Mouse (Mus musculus) cerebellum, adult 11 months (tissue): ENCODE data around the gene Rraga.

Source experiments
- DNase-seq: peaks from one replicate; pipeline ENCODE4 v3.0.0; 2022

The Rraga gene

DNA sequence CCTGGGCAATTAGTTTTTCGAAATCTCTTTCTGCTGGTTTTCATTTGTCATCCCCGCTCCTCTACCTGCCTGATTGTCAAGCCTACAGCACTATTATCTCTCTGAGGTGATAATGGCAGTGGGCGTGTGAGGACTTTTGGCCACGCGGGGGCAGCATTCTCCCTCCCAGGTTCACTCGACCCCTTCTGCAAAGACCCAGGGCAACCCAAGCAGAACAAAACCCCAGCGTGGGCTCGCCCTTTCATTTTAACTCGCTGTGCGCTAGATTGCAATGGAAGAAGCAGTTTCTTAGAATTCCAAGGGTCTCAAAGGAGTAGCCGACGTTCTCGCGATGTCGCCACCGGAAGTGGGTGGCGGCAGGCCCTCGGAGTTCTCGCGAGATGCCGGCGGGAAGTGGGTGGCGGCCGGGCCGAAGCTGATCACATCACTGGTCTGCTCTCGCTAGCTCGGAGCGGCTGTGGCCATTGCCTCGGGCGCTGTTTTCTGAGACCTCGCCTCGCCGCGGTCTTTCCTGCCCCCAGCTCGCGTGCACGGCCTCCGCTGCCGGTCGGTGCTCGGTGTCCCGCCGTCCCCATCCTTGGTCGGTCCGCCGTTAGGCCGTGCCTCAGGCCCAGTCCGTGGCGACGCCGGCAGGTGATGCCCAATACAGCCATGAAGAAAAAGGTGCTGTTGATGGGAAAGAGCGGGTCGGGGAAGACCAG lies at the start of gene Rraga:
Rraga (plus strand) TSS at position 386 of the 701 bp plus-strand sequence.
- DNase-seq, result peak; percentile 92

DNA sequence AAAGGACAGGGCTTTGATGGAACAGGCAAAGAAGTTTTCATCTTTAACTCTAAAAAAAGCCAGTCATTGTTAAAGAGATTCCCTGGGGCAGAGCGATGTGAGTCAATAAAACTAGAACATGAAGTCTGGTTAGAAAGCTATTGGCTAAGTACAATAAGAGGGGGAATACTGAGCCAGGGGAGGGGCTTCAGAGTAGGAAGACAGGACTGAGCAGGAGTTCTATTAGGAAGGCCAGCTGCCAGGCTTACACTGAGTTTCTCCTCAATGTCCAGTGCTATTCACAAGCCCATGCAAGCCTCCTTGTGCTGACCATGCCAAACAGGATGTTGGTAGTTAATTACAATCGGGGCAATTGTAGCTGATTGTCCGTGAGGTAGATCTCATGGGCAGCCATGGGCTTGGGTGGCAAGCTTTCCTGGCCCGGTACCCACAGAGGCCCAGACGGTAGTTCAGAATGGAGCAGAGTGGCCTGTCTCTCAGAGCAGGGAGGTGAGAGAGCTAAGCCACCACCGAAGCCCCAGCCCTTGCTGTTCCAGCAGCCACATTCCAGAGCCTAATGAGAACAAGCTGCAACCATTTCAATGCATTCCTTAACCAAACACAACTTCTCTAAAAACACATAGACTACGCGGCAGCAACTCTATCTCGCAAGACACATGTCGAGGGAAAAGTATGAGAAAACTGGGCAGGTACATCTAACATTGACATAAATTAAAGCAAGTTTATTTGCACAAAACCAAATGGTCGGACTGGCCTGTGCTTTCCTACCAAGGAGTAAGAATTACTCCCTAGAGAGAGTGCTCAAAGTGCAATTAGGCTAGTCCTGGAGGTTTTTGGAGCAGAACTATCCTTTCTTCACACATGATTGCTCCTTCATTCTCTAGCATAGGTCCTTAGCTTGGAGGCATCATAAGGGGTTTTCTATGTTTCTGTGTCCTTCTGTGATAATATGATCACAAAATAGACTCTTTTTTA lies 48.0 kb upstream of the Rraga start:
- DNase-seq, result no peak

DNA sequence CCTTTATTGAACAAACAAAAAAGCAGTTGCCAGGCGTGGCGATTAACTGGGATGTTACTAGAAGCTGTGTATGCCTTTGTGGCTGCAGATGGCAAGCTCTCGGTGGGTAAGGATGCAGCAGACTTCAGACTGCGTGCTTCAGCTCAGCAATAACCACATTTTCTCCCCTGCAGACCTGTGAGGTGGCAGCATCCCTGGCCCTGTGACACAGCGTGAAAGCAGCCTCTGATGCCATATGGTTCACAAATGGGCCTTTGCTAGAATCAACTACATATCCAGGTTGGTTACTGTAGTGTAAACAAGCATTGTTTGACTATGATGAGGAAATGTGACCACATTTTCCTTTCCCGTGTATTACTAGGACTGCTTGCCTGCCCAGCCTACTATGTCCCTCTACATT lies 46.3 kb upstream of the Rraga start:
- peak; percentile 34 for DNase-seq

DNA sequence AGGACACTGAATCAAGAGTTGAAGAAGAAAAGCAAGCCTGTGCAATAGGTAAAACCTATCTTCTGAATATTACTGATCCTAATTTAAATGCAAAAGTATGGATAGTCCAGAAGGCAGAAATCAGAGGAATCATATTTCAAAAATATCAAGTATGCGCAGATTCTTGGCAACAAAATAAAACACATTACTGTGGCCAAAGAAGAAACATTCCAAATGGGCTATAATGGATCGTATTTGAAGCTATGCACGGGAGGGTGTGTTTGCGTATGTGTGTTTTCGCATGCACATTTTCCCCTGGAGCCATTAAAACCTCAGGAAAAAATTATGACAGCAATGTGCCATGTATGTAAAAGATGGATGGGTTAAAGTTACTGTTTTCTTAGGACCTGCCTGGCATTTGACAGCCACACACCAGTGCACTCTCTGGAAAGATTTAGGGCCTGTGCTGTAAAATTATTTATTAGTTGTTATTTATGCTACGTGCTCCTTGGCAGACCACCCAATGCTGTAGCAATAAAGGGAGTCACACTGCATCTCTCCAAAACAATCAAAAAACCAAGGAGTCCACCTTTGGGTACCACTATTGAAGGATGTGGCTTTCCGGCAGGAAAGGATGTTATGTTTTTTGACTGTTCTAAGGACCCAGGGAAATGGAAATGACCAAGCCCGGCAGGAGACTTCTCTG lies 41.9 kb upstream of the Rraga start:
- DNase-seq, result no peak

DNA sequence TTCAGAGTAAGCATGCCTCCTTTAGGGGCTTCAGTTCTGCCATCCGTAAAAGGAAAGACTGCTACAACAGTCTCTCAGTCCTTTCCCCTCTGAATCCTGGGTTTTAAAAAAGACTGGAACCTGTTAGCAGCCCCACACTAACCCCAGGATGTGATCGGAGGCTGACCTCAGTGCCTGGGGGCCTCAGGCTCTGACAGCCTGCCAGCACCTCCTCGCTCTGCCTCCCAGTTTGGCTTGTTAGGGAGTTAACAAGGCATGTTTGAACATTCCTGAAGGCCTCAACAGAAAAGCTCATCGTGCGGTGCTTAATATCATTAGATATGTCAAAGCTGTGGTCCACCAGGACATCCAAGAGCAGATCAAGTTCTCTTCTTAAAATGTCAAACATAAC lies 41.4 kb upstream of the Rraga start:
- DNase-seq, result no peak

DNA sequence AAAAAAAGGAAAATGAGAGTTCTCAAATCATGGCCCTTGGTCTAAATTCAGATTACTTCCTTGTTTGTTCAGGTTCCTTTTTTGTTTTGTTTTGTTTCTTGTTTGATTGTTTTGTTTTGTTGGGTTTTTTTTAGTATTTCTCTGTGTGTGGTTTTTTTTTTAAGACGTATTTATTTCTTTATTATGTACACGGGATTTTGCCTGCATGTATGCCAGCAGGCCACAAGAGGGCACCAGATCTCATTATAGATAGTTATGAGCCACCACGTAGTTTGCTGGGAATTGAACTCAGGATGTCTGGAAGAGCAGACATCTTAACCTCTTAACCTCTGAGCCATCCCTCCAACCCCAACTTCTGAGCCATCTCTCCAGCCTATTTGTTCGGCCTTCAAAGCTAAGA lies 37.5 kb upstream of the Rraga start:
- DNase-seq, result no peak

DNA sequence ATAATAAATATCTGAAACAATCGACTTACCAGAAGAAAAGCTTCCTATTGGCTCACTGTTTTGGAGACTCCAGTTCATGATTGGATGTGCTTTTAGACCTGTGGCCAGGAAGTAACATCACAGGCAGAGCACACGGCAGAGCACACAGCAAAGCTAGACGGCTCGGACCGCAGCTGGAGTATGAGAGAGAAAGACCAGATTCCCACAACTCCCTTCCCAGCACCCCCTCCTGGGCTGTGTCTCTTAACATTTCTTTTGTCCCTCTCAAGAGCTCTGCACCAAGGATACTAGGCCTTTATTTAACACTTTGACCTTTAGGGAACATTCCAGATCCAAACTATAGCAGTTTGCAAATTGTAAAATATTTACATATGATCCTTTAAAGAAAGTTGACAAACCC lies 36.5 kb upstream of the Rraga start:
- DNase-seq, result no peak

DNA sequence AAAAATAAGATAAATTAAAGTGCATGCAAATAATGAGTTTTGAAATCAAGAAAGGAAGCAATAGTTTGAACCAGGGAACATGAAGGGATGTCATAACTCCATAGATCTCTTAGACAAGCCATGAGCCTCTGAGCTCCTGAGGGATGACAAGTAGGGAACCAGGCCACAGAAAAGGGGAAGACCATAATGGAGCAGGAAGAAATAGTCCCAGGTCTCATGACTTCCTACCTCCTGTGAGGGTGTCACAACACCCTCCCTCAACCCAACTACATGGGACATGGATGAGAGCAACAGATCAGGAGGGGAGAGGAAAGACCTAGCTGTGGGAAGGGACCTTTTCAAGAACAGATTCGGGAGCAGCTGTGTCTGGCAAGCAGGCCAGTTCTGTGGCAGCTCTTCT lies 33.9 kb upstream of the Rraga start:
- no peak for DNase-seq

DNA sequence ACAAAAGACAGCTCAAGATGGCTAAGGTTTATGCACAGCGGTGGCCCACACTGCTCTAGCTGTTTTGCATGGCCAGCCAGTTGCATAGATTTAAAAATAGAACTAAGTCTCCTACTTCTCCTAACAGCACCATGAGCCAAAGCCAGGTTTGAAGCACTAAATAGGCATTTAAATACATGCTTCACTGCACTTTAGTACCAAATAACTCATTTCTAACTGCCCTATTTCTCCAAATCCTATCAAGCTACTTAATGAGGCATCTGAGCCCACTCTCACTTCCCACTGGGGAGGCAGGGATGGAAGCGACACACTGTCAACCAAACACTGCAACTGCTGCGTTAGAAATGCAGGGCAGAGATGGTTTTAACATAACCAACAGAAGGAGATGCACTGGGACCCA lies 31.5 kb upstream of the Rraga start:
- no peak for DNase-seq

DNA sequence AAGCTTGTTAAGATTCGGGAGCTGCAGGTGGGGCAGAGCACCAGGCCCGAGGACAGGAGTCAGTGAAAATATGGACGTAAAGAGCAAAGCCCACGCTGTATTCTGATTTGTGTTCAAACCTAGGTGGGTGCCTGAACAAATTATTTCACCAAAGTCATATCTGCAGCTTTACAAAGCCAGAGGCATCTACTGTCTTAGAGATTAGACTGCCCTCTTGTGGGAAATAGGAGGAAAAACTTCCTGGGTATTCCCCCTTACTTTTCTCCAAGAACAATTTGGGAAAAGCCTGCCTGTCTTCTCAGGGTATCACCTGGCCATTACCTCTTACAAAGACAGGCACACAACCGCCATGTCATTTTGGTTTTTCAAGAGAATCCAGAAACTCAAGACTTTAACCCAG lies 29.9 kb upstream of the Rraga start:
- DNase-seq, result no peak

DNA sequence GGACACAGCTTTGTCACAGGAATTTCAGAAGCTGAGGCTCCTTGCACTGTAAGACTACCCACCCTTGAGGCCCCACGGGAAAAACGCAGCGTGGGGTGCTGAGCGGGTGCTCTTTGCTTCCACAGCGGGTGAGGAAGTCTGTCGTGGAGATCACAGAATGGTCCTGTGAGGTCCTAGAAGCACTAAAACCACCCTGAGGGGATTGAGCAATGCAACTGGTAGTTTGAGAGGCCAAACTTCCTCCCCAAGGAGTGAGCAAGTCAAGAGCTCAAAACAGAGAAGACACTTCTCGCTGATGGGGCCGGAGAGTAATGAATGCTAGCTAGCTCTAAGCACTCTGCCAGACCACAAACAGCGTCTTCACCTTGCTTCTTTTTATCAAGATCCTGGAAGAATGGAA lies 27.1 kb upstream of the Rraga start:
- DNase-seq, result no peak

DNA sequence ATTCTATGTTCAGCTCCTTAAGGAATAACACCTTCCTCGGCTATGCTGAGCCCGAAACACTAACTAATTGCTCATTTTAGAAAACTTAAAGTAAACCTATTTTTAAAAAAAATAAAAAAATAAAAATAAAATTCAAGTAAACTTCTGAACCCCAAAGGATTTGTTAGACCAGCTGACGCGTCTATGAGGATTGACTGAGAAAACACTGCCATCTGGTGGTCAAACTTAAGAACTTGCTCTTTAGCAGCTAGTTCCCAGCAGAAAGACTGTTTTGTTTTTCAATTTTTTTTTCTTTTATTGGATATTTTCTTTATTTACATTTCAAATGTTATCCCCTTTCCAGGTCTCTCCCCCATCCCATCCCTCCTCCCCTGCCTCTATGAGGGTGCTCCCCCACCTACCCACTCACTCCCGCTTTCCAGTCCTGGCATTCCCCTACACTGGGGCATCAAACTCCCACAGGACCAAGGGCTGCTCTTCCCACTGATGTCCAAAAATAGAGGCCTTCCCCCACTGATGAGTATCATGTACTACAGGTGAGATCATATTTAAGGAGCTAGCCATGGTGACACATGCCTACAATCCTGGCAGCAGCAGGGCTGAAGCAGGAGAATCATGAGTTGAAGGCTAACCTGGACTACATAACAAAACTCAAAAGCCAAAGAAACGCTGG lies 20.3 kb upstream of the Rraga start:
- no peak for DNase-seq

DNA sequence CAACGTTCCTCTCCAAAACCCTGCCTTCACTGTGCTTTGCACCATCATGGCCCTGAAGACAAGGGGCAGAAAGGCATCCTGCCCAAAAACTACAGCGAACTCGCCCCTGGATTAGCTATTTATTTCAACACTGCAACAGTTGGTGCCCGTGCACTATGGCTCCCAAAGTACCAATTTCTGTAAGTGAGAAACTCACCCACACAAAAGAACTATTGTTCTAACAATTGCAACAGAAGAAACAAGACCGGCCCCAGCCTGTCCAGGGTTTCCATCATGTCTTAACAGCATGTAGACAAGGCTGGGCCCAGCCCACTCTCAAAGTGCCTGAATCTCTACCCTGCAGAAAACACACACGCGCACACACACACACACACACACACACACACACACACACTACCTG lies 18.1 kb upstream of the Rraga start:
- no peak for DNase-seq

DNA sequence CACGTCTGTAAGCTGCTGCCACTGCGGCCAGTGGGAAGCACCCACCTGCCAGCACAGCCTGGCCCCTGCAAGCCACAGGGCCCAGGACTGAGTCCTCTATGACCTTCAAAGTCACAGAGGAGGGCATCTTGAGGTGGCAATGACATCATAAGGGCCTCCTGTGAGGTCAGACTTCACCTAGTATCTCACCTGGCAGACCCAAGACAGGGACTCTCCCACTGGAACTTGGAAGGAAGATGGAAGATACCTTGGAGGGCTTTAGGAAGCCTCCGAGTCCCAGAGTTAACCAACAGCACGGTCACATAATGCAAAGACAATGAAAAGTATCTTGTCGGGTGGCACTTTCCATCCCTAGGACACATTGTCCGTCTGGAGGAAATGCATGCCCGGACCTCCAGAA lies 17.2 kb upstream of the Rraga start, which contains the start of gene Saxo1:
Saxo1 (minus strand) TSS at position 101 of the 400 bp plus-strand sequence.
- DNase-seq, result no peak

DNA sequence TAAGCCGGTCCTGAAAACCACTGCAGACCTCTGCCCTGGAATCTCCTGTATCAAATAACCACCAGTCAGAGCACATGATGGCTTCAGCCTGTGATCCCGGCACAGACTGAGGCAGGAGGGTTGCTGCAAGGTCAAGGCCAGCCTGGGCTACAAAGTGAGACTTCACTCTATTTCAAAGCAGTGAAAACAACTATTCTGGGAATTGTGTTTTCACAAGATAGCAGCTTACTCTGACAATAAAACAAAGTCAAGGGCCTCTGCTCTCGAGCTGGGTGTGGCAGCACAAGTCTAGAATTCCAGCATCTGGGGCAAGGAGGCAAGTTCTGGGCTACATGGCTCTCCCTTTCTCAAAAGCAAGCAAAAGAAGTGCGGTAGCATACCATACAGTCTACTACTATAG lies 16.5 kb upstream of the Rraga start:
- no peak for DNase-seq

DNA sequence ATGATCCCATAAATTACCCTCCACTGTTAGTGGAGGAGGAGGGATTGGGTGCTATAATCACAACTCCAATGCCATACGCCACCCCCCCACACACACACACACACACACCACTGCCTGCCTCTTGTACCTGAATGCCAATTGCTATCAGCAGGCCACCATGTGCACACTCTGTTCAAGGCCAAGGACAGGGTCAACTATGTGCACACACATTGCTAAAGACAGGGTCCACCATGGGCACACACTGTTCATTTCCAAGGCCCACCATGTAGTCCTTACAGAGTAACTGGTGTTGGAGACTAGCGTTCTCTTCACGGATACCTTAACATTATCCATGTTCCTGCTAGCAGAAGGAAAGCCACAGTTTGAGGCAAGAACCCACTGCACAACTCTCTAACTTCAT lies 14.4 kb upstream of the Rraga start:
- DNase-seq, result no peak

DNA sequence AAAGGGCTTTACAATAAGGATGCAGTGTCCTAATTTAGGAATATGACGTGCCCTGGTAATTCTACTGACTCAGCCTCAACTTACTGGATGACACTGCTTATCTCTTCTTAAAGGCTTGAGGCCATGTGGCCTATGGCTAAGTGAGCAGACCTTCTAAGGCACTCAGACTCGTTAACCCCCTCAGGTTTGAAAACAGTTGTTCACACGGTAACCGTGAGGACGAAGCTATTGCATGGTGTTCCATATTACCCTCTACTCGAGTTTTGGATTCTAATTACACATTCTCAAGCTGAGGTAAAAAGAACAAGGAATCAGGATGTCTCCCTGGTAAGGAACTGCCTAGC lies 557 bp upstream of the Rraga start:
- DNase-seq, result no peak

DNA sequence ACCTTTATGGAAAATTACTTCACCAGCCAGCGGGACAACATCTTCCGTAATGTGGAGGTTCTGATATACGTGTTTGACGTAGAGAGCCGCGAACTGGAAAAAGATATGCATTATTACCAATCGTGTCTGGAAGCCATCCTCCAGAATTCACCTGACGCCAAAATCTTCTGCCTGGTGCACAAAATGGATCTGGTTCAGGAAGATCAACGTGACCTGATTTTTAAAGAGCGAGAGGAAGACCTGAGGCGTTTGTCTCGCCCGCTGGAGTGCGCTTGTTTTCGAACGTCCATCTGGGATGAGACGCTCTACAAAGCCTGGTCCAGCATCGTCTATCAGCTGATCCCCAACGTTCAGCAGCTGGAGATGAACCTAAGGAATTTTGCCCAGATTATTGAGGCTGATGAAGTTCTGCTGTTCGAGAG lies 663 bp downstream of the Rraga start:
- DNase-seq, result peak; percentile 25

DNA sequence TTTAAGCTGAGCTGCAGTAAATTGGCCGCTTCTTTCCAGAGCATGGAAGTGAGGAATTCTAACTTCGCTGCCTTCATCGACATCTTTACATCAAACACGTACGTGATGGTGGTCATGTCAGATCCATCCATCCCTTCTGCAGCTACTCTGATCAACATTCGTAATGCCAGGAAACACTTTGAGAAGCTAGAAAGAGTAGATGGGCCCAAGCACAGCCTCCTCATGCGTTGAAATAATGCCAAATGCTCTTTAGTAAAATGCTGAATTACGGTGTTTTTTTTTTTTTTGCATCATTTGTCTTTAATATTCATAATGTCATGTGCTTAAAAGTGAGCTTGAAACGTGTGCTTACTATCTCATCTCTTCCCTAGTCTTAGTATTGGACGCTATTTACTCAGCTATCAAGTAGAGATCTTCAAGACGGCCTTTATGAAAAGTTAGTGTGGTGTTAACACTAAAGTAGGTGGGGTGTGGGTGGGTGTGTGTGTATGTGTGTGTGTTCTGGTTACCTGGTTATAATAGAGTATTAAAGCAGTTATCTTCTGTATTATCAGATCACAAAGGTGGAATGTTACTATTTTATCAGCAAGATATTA lies 1.3 kb downstream of the Rraga start:
- no peak for DNase-seq

DNA sequence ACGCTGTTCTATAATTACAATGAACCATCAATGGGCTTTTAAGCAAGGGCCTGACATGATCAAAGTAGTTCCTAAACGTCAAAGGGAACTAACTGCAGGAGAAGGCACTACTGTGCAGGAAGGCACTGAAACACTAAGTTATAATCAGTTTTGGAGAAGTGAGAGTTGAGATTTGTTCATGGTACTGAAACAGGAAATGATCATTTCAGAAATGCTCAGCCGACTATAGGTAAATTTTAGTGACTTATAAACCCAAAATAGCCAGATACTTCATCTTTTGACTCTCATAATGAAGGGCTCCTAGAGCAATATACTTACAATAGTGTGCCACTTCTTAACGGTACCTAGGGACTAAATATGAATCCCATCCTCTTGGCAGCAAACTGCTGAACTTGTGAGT lies 4.6 kb downstream of the Rraga start:
- DNase-seq, result no peak

DNA sequence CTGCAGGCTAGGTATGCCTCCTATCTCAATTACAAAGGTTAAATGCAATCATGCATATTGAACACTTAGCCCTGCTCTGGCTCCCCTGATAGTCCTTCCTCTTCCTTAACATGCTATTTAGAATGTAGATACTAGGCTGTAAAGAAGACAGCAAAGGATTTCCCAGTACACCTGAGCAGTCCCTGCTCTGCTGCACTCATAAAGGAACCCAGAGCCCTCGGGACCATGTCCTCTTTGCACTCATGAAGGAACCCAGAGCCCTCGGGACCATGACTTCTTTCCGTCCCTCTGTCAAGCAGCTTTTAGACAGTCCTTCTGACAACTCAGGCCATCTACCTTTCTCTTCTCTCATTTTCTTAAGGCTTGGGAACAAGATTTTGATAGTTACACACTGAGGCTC lies 5.1 kb downstream of the Rraga start:
- DNase-seq, result no peak

DNA sequence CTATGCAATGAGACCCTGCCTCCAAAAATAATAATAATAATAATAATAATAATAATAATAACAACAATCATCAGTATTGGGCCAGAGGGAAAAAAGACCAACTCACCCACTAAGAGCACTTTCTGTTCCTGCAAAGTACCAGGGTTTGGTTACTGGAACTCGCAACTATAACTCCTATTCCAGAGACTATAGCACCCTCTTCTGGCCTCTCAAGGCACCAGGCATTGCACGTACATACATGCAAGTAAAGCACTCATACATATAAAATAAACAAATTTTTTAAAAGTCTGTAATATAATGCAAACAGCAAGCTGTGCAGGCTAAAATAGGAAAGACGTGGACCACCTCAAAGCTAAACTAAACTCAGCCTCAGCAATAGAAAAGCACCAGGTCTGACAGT lies 12.8 kb downstream of the Rraga start:
- no peak for DNase-seq

DNA sequence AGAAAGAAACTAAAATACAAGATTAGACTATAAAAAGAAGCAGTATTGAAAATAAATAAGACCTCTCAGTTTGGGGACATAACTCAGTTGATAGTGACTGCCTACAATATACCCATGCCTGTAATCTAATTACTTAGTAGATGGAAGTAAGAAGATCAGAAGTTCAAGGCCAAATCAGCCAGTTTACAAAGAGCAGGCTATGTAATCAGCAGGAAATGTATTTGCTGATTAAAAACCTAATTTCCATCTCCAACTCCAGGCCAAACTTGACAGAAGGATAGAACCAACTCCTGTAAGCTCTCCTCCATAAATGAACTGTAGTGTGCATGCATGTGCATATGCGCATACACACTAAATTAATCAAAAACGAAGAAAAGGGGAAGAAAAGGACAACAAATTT lies 15.8 kb downstream of the Rraga start:
- DNase-seq, result no peak
